ENCODE assay signal across 26 mouse cellular contexts in the genomic region with DNA sequence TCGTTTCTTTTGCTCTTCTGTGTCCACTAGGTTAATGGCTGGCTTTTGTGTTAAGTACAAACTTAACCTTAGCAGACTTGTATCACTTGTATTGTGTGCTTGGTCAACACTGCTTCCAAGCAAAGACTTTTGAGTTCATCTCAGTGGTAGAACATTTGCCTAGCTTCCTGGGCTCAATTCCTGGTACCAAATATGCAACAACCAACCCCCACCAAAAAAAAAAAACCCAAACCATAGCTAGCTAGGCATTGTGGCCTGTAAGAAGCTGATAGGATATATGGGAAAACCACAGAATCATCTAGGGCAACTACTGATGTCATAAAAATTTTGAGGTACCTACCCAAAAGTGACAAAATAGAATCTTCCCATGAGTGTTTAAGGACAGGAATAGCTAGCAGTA. TPM values are rescaled to one million over a fixed set of nuclear protein-coding genes. Genes with fewer than 3 reads are reported as not detected.
DNase-seq lines count a peak whose midpoint lies in the region; ATAC-seq and TF ChIP-seq lines count a peak whose summit lies in the region.
"Had no signal": no experiment of that assay in that cellular context is flagged by ENCODE, and none has a peak within 500 bp of the region (broad histone marks: within the 10 kb centered on the region; RNA-seq: fewer than 3 reads in every experiment).

No protein-coding gene starts in this region.

- H3K27me3 ChIP-seq in liver, embryonic 13.5 days = no peaks in the 10 kb centered on the region
- no peaks in the 10 kb centered on the region for H3K27me3 ChIP-seq in liver, embryonic 12.5 days (replicated peaks)
- H3K27me3 ChIP-seq in lung, embryonic 14.5 days (ENCODE audit: insufficient read depth, low read length) = no peaks in the 10 kb centered on the region
- H3K27me3 ChIP-seq in kidney, adult 2 months (replicated peaks; ENCODE audit: control insufficient read depth, insufficient read depth, low read length) = no peaks in the 10 kb centered on the region
- H3K27me3 ChIP-seq: CH12.LX; embryonic facial prominence, embryonic 12.5 days; forebrain, embryonic 12.5 days had no signal

- H3K4me2 ChIP-seq in liver, embryonic 13.5 days = no peak overlapping the region
- H3K4me2 ChIP-seq in liver, embryonic 12.5 days = no peak overlapping the region
- H3K4me2 ChIP-seq in lung, embryonic 14.5 days = no peak overlapping the region
- H3K4me2 ChIP-seq: embryonic facial prominence, embryonic 12.5 days; forebrain, embryonic 12.5 days had no signal

- no peak for DNase-seq in liver, embryonic 13.5 days
- peak; percentile 11 for DNase-seq in lung, embryonic 14.5 days
- no peak for DNase-seq in lung, postnatal 4 days
- DNase-seq in kidney, adult 9 months = no peak
- DNase-seq in kidney, adult 2 months = no peak
- DNase-seq: adrenal gland, adult 2 months; adrenal gland, postnatal 10 days; adrenal gland, postnatal 25 days; B cell, adult 2 months; cerebellum, adult 11 months; cerebellum, adult 18-20 months; cerebellum, adult 8-10 months; cerebellum, adult 9-11 months; cerebellum, postnatal 36 days had no signal

- no peak overlapping the region for H3K4me3 ChIP-seq in liver, embryonic 13.5 days (replicated peaks)
- H3K4me3 ChIP-seq in liver, embryonic 12.5 days = no peak overlapping the region
- H3K4me3 ChIP-seq in lung, embryonic 14.5 days (ENCODE audit: low read depth, low read length) = no peak overlapping the region
- no peak overlapping the region for H3K4me3 ChIP-seq in embryonic fibroblast, embryonic 13.5 days (ENCODE audit: insufficient read depth, low read length)
- H3K4me3 ChIP-seq in kidney, adult 2 months (ENCODE audit: insufficient read depth, low read depth, low read length) = no peak overlapping the region
- H3K4me3 ChIP-seq: embryonic facial prominence, embryonic 10.5 days; embryonic facial prominence, embryonic 12.5 days; erythroblast, embryonic 14.5 days; forebrain, embryonic 10.5 days; forebrain, embryonic 12.5 days had no signal

- no peak overlapping the region for H3K27ac ChIP-seq in liver, embryonic 13.5 days
- no peak overlapping the region for H3K27ac ChIP-seq in liver, embryonic 12.5 days
- H3K27ac ChIP-seq in lung, embryonic 14.5 days (ENCODE audit: low read depth) = no peak overlapping the region
- H3K27ac ChIP-seq in embryonic fibroblast, embryonic 13.5 days (ENCODE audit: insufficient read depth, low read length) = no peak overlapping the region
- H3K27ac ChIP-seq in kidney, adult 2 months (ENCODE audit: insufficient read depth, low read depth, low read length) = no peak overlapping the region
- H3K27ac ChIP-seq: embryonic facial prominence, embryonic 10.5 days; embryonic facial prominence, embryonic 12.5 days; forebrain, embryonic 10.5 days; forebrain, embryonic 12.5 days had no signal

- WGBS in liver, embryonic 13.5 days (ENCODE audit: insufficient replicate concordance) = 60% methylated on average over 1 of the region's 1 CpGs
- WGBS in liver, embryonic 12.5 days (ENCODE audit: insufficient replicate concordance) = 63% methylated on average over 1 of the region's 1 CpGs
- 72% methylated on average over 1 of the region's 1 CpGs for WGBS in lung, embryonic 14.5 days
- 63% methylated on average over 1 of the region's 1 CpGs for WGBS in kidney, adult 2 months

- H3K36me3 ChIP-seq in liver, embryonic 13.5 days = peaks cover 74% of the 10 kb centered on the region
- peaks cover 76% of the 10 kb centered on the region for H3K36me3 ChIP-seq in liver, embryonic 12.5 days
- peaks cover 71% of the 10 kb centered on the region for H3K36me3 ChIP-seq in lung, embryonic 14.5 days (ENCODE audit: insufficient read depth)
- peaks cover 19% of the 10 kb centered on the region for H3K36me3 ChIP-seq in kidney, adult 2 months (ENCODE audit: control insufficient read depth, insufficient read depth, low read length)

- peaks cover 54% of the 10 kb centered on the region for H3K4me1 ChIP-seq in liver, embryonic 13.5 days (replicated peaks)
- peaks cover 50% of the 10 kb centered on the region for H3K4me1 ChIP-seq in liver, embryonic 12.5 days
- no peaks in the 10 kb centered on the region for H3K4me1 ChIP-seq in lung, embryonic 14.5 days (ENCODE audit: insufficient read depth)
- H3K4me1 ChIP-seq in embryonic fibroblast, embryonic 13.5 days (ENCODE audit: control insufficient read depth, insufficient read depth, low read length) = peaks cover 4% of the 10 kb centered on the region; the same call in 1 of the 2 replicates
- H3K4me1 ChIP-seq in kidney, adult 2 months (ENCODE audit: control insufficient read depth, insufficient read depth, low read length) = peaks cover 4% of the 10 kb centered on the region; the same call in 1 of the 2 replicates

- ATAC-seq in liver, embryonic 13.5 days (ENCODE audit: low read depth) = no peak
- ATAC-seq in liver, embryonic 12.5 days = no peak
- no peak for ATAC-seq in lung, embryonic 14.5 days (ENCODE audit: insufficient read depth)
- ATAC-seq: CD4-positive, CD25-positive, alpha-beta regulatory T cell, adult 4 months; forebrain, embryonic 14.5 days; forebrain, embryonic 16.5 days had no signal

- no peak for TF ChIP-seq CTCF in lung, embryonic 14.5 days (IDR thresholded peaks at IDR 0.05; ENCODE audit: low read depth)
- no peak for TF ChIP-seq CTCF in embryonic fibroblast, embryonic 13.5 days (IDR thresholded peaks at IDR 0.05; ENCODE audit: borderline replicate concordance, insufficient read depth, low read length)
- TF ChIP-seq CTCF in kidney, adult 2 months (conservative IDR thresholded peaks at IDR 0.05; ENCODE audit: insufficient read depth, insufficient read length, low read depth, low read length) = no peak

- H3K9me3 ChIP-seq in liver, embryonic 13.5 days (replicated peaks) = no peaks in the 10 kb centered on the region
- H3K9me3 ChIP-seq in liver, embryonic 12.5 days (replicated peaks) = no peaks in the 10 kb centered on the region
- H3K9me3 ChIP-seq in lung, embryonic 14.5 days (ENCODE audit: low read depth, low read length) = no peaks in the 10 kb centered on the region
- H3K9me3 ChIP-seq: embryonic facial prominence, embryonic 10.5 days; embryonic facial prominence, embryonic 12.5 days; forebrain, embryonic 10.5 days; forebrain, embryonic 12.5 days; G1E had no signal

- TF ChIP-seq POLR2A in embryonic fibroblast, embryonic 13.5 days (IDR thresholded peaks at IDR 0.05; ENCODE audit: low read depth, low read length) = 0 out of 2 replicates have a peak, but pooled peaks have one; percentile 12
- no peak for TF ChIP-seq POLR2A in kidney, adult 2 months (IDR thresholded peaks at IDR 0.05; ENCODE audit: low read depth, low read length)

- 0 out of 2 replicates have a peak overlapping the region, but pooled peaks have one; percentile 1 for H3K9ac ChIP-seq in liver, embryonic 13.5 days
- H3K9ac ChIP-seq in liver, embryonic 12.5 days = no peak overlapping the region
- H3K9ac ChIP-seq in lung, embryonic 14.5 days = no peak overlapping the region
- H3K9ac ChIP-seq: embryonic facial prominence, embryonic 12.5 days; forebrain, embryonic 12.5 days had no signal

RNA-seq across cellular contexts. Expression of a gene that starts 3.8 kb away (rescaled TPM):
- 111 and 115 TPM in 2 replicates for polyA plus RNA-seq in liver, embryonic 13.5 days (2015; fragmentation: Nextera tagmentation; extraction: Ambion mirVana)
- 120 and 129 TPM in 2 replicates for polyA plus RNA-seq in liver, embryonic 12.5 days (2016; fragmentation: Nextera tagmentation; extraction: Ambion mirVana)
- 126 and 128 TPM in 2 replicates for polyA plus RNA-seq in lung, embryonic 14.5 days (2014; fragmentation: Nextera tagmentation; extraction: Ambion mirVana)
- polyA plus RNA-seq in embryonic fibroblast, embryonic 13.5 days (2011; ENCODE audit: insufficient read length, low read depth, missing spikeins) = 71.4 and 77.9 TPM in 2 replicates
- 219 and 227 TPM in 2 replicates for polyA plus RNA-seq in kidney, adult 2 months (2012; rRNA removed)

RNA-seq across cellular contexts. Expression of a gene that starts 12.2 kb away (rescaled TPM):
- polyA plus RNA-seq in liver, embryonic 13.5 days (2015; fragmentation: Nextera tagmentation; extraction: Ambion mirVana) = 23.8 and 31.4 TPM in 2 replicates
- 48.7 and 49.4 TPM in 2 replicates for polyA plus RNA-seq in liver, embryonic 12.5 days (2016; fragmentation: Nextera tagmentation; extraction: Ambion mirVana)
- polyA plus RNA-seq in lung, embryonic 14.5 days (2014; fragmentation: Nextera tagmentation; extraction: Ambion mirVana) = 57.0 and 61.9 TPM in 2 replicates
- 131 and 149 TPM in 2 replicates for polyA plus RNA-seq in embryonic fibroblast, embryonic 13.5 days (2011; ENCODE audit: insufficient read length, low read depth, missing spikeins)
- 70.6 and 90.5 TPM in 2 replicates for polyA plus RNA-seq in kidney, adult 2 months (2012; rRNA removed)

RNA-seq across cellular contexts. Expression of a gene that starts 15.8 kb away (rescaled TPM):
- 11.2 and 12.9 TPM in 2 replicates for polyA plus RNA-seq in liver, embryonic 13.5 days (2015; fragmentation: Nextera tagmentation; extraction: Ambion mirVana)
- polyA plus RNA-seq in liver, embryonic 12.5 days (2016; fragmentation: Nextera tagmentation; extraction: Ambion mirVana) = 17.0 and 17.5 TPM in 2 replicates
- polyA plus RNA-seq in lung, embryonic 14.5 days (2014; fragmentation: Nextera tagmentation; extraction: Ambion mirVana) = 42.0 and 46.5 TPM in 2 replicates
- polyA plus RNA-seq in embryonic fibroblast, embryonic 13.5 days (2011; ENCODE audit: insufficient read length, low read depth, missing spikeins) = 27.7 and 31.3 TPM in 2 replicates
- 62.8 and 71.7 TPM in 2 replicates for polyA plus RNA-seq in kidney, adult 2 months (2012; rRNA removed)

RNA-seq across cellular contexts. Expression of a gene that starts 28.1 kb away (rescaled TPM):
- polyA plus RNA-seq in liver, embryonic 13.5 days (2015; fragmentation: Nextera tagmentation; extraction: Ambion mirVana) = 1.1 and 2.4 TPM in 2 replicates
- polyA plus RNA-seq in liver, embryonic 12.5 days (2016; fragmentation: Nextera tagmentation; extraction: Ambion mirVana) = 0.17 and 1.5 TPM in 2 replicates
- polyA plus RNA-seq in lung, embryonic 14.5 days (2014; fragmentation: Nextera tagmentation; extraction: Ambion mirVana) = 0.32 TPM in 1 of 2 replicates, not detected in the other
- not detected in 2 replicates for polyA plus RNA-seq in embryonic fibroblast, embryonic 13.5 days (2011; ENCODE audit: insufficient read length, low read depth, missing spikeins)
- polyA plus RNA-seq in kidney, adult 2 months (2012; rRNA removed) = 0.35 and 144 TPM in 2 replicates
- polyA plus RNA-seq: adrenal gland, adult 2 months; erythroblast, embryonic 14.5 days had no signal
